Mouse (Mus musculus): ENCODE data around the gene Mtmr2. TPM values are rescaled to one million over a fixed set of nuclear protein-coding genes. Genes with fewer than 3 reads are reported as not detected.

Mtmr2 gene
- polyA plus RNA-seq, 1 experiment from 2014 or later = 61.4 TPM

DNA sequence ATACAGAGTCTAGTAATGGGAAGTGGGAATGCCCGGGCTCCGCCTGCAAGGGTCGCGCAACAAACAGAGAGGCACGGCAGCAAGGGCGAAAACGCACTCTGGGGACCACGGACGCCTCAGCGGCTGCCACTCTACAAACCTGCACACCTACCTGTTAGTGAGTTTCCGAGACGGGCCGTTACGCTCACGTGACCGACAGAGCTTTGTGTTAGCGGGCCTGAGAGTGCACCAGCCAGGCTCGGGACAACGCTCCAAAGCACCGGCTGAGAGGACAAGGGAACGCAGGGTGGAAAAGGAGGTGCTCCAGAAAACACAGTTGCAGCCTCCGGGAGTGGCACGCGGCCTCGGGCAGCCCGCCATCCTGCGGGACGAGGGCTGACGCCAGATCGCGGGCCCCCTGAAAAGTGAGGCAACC lies 78.2 kb downstream of the Mtmr2 start:
- H3K27ac ChIP-seq (ENCODE audit: low read length) = peak overlapping the region; percentile 99
- peak overlapping the region; percentile 76 for H3K4me2 ChIP-seq (ENCODE audit: low read depth, low read length)
- no peaks in the 10 kb centered on the region for H3K36me3 ChIP-seq (ENCODE audit: control insufficient read depth, insufficient read depth, low read length)
- under 1% methylated on average over 31 of the region's 31 CpGs for WGBS
- H3K9me3 ChIP-seq (ENCODE audit: control insufficient read depth, low read length) = no peaks in the 10 kb centered on the region
- H3K4me1 ChIP-seq (ENCODE audit: control insufficient read depth, insufficient read depth, low read length) = peaks cover 13% of the 10 kb centered on the region
- H3K9ac ChIP-seq (ENCODE audit: low read depth, low read length) = peak overlapping the region; percentile 92
- H3K27me3 ChIP-seq (replicated peaks; ENCODE audit: control insufficient read depth, insufficient read depth, low read length) = no peaks in the 10 kb centered on the region
- peak; percentile 39 for ATAC-seq
- peak overlapping the region; percentile 90 for H3K4me3 ChIP-seq (ENCODE audit: low read length)

- under 1% methylated on average over 44 of the region's 44 CpGs for WGBS
These were observed 78.7 kb downstream of the Mtmr2 start, which contains the start of gene Cep57 for GRCm38 (mm10) chr9:13826832-13827405. Gene Cep57 (minus strand): TSS chr9:13827107.

GRCm38 (mm10) chr9:13827406-13828086 lies 79.3 kb downstream of the Mtmr2 start, which contains the start of gene Fam76b:
Gene Fam76b (plus strand): TSS chr9:13827716.
- ATAC-seq = peak; percentile 94
- no peaks in the 10 kb centered on the region for H3K9me3 ChIP-seq (ENCODE audit: control insufficient read depth, low read length)
- WGBS = under 1% methylated on average over 57 of the region's 67 CpGs
- H3K4me2 ChIP-seq (ENCODE audit: low read depth, low read length) = peak within 1 kb of the TSS; percentile 76
- peak within 1 kb of the TSS; percentile 90 for H3K4me3 ChIP-seq (ENCODE audit: low read length)
- peak within 1 kb of the TSS; percentile 99 for H3K27ac ChIP-seq (ENCODE audit: low read length)
- H3K36me3 ChIP-seq (ENCODE audit: control insufficient read depth, insufficient read depth, low read length) = no peaks in the 10 kb centered on the region
- H3K27me3 ChIP-seq (replicated peaks; ENCODE audit: control insufficient read depth, insufficient read depth, low read length) = no peaks in the 10 kb centered on the region
- peaks cover 13% of the 10 kb centered on the region for H3K4me1 ChIP-seq (ENCODE audit: control insufficient read depth, insufficient read depth, low read length)
- H3K9ac ChIP-seq (ENCODE audit: low read depth, low read length) = peak within 1 kb of the TSS; percentile 92

More at GRCm38 (mm10) chr9:13826832-13827405, 78.7 kb downstream of the Mtmr2 start, which contains the start of gene Cep57:
- Histone ChIP-seq H3K9ac (ENCODE audit: low read depth, low read length) (peak within 1 kb of the TSS; percentile 92), H3K36me3 (ENCODE audit: control insufficient read depth, insufficient read depth, low read length) (no peaks in the 10 kb centered on the region), H3K4me2 (ENCODE audit: low read depth, low read length) (peak within 1 kb of the TSS; percentile 76), H3K27me3 (replicated peaks; ENCODE audit: control insufficient read depth, insufficient read depth, low read length) (no peaks in the 10 kb centered on the region), H3K4me1 (ENCODE audit: control insufficient read depth, insufficient read depth, low read length) (peaks cover 13% of the 10 kb centered on the region), H3K4me3 (ENCODE audit: low read length) (peak within 1 kb of the TSS; percentile 90), H3K9me3 (ENCODE audit: control insufficient read depth, low read length) (no peaks in the 10 kb centered on the region), H3K27ac (ENCODE audit: low read length) (peak within 1 kb of the TSS; percentile 99)
- peak; percentile 94 for ATAC-seq

DNA sequence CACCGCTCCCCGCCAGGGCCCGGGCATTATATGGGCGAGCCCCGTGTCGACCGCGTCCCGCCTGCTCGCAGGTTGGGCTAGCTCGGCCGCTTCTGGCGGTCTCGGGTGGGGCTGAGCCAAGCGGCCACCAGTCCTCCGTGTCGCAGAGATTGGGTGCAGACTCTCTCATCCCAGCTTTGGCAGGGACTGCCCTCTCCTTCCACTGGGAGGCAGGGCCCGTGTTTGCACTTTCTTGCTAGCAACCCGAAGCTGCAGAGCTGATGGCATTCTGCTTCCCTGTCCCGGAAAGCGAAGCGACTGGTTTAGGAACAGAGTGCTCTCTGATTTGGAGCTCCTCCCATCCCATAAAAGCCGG lies 79.9 kb downstream of the Mtmr2 start:
- peak; percentile 21 for ATAC-seq

DNA sequence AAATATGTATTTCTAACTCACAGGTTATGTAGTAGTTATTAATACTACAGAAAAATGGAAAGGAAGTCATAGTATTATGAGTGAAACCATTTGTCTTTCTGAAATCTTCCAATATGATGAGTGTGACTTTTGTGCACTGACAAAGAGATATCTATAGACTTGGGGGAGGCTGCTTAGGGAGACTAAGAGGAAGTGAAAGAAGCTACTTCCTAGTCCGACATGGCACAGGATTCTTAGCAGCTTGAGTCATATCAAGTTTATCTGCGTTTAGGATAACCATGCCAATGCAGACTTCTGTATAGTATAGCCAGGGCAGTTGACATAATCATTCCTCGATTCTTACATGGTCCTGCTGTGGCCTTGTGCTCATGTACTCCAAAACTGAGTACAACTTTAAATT lies 87.0 kb downstream of the Mtmr2 start:
- no peaks in the 10 kb centered on the region for H3K4me1 ChIP-seq (ENCODE audit: control insufficient read depth, insufficient read depth, low read length)
- no peak overlapping the region for H3K4me2 ChIP-seq (ENCODE audit: low read depth, low read length)
- H3K27me3 ChIP-seq (replicated peaks; ENCODE audit: control insufficient read depth, insufficient read depth, low read length) = no peaks in the 10 kb centered on the region
- H3K27ac ChIP-seq (ENCODE audit: low read length) = no peak overlapping the region
- peaks cover 16% of the 10 kb centered on the region; the same call in 1 of the 2 replicates for H3K36me3 ChIP-seq (ENCODE audit: control insufficient read depth, insufficient read depth, low read length)
- no peaks in the 10 kb centered on the region for H3K9me3 ChIP-seq (ENCODE audit: control insufficient read depth, low read length)
- no peak for ATAC-seq
- H3K4me3 ChIP-seq (ENCODE audit: low read length) = no peak overlapping the region
- H3K9ac ChIP-seq (ENCODE audit: low read depth, low read length) = no peak overlapping the region
- WGBS = 84% methylated on average over 3 of the region's 3 CpGs

More for the DNA sequence above, 79.9 kb downstream of the Mtmr2 start:
- Histone ChIP-seq H3K4me1 (ENCODE audit: control insufficient read depth, insufficient read depth, low read length) (peaks cover 13% of the 10 kb centered on the region), H3K9ac (ENCODE audit: low read depth, low read length) (peak overlapping the region; percentile 92), H3K4me3 (ENCODE audit: low read length) (peak overlapping the region; percentile 79), H3K4me2 (ENCODE audit: low read depth, low read length) (peak overlapping the region; percentile 60), H3K36me3 (ENCODE audit: control insufficient read depth, insufficient read depth, low read length) (0 out of 2 replicates have a peak, but pooled peaks cover 4% of the 10 kb centered on the region), H3K27me3 (replicated peaks; ENCODE audit: control insufficient read depth, insufficient read depth, low read length) (no peaks in the 10 kb centered on the region), H3K9me3 (ENCODE audit: control insufficient read depth, low read length) (no peaks in the 10 kb centered on the region), H3K27ac (ENCODE audit: low read length) (peak overlapping the region; percentile 97)
- WGBS = 0% methylated on average over 23 of the region's 23 CpGs

GRCm38 (mm10) chr9:13836726-13837125 lies 88.5 kb downstream of the Mtmr2 start:
- WGBS = 74% methylated on average over 2 of the region's 2 CpGs
- H3K4me3 ChIP-seq (ENCODE audit: low read length) = no peak overlapping the region
- peaks cover 16% of the 10 kb centered on the region; the same call in 1 of the 2 replicates for H3K36me3 ChIP-seq (ENCODE audit: control insufficient read depth, insufficient read depth, low read length)
- no peaks in the 10 kb centered on the region for H3K4me1 ChIP-seq (ENCODE audit: control insufficient read depth, insufficient read depth, low read length)
- H3K4me2 ChIP-seq (ENCODE audit: low read depth, low read length) = no peak overlapping the region
- no peaks in the 10 kb centered on the region for H3K27me3 ChIP-seq (replicated peaks; ENCODE audit: control insufficient read depth, insufficient read depth, low read length)
- no peak overlapping the region for H3K27ac ChIP-seq (ENCODE audit: low read length)
- ATAC-seq = no peak
- no peak overlapping the region for H3K9ac ChIP-seq (ENCODE audit: low read depth, low read length)
- H3K9me3 ChIP-seq (ENCODE audit: control insufficient read depth, low read length) = no peaks in the 10 kb centered on the region

DNA sequence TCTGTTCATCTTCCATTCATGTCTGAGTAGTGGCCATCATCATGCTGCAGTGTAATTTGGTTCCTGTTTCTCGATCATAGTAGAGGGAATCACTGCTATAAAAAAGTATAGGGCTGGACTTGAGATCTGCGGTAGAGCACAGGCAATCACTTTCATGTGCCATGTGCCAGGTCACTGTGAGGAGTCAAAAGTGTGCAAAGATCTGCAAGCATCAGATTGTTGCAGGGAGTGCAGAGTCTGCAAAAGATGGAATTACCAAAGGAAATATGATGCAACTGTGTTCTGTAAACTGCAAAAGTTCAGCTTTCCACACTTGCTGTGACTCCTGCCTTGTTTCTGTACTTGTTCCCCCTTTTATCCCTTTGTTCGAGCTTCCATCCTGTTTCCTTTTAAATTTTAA lies 99.4 kb downstream of the Mtmr2 start:
- no peak overlapping the region for H3K27ac ChIP-seq (ENCODE audit: low read length)
- ATAC-seq = no peak
- WGBS = 83% methylated on average over 3 of the region's 3 CpGs

DNA sequence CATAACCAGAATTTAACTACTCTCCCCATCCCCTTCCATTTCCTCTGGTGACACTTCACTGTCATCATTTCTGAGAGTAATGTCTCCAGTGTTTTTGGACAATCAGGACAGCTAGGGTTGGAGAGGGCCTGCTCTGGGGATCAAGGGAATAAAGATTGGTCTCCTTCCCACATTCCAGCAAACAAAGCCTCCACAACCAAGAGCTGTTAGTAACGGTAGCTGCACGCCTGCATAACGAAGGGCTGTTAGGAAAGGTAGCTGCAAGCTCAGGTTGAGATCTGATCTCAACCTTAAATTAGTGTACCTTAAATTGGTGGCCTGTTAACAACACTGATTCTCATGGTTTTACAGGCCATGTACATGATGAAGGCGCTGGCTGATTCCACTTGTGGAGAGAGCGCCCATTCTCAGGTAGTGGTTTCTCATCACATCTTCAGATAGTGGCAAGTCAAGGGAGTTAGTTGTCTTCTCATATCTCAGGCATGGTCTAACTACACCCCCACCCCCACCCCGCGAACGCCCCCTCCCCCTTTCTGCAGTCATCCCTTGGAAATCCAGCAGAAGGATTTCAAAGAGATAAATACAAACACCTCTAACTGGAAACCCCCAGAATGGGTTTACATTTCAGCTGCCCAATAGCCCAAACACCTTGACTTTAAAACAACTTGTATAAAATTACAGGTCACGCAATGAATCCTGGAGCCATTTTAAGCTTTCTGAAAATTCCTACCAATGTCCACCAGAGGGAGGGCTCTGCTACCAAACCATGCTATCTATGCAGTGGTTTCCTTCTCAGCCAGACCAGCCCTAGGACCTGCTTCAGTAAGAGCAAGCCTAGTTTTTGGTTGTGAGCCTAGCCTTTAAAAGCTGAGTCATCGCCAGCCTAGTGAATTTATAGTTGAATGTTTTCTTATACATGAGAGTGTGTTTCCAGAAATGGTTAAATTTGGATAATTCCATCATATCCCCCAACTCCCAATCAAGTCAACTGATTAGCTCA lies 100.6 kb downstream of the Mtmr2 start:
- H3K4me3 ChIP-seq (ENCODE audit: low read length) = no peak overlapping the region
- no peak overlapping the region for H3K27ac ChIP-seq (ENCODE audit: low read length)
- no peak overlapping the region for H3K4me2 ChIP-seq (ENCODE audit: low read depth, low read length)
- 76% methylated on average over 10 of the region's 10 CpGs for WGBS
- ATAC-seq = peak; percentile 60; the same call in 1 of the 2 replicates
- no peak overlapping the region for H3K9ac ChIP-seq (ENCODE audit: low read depth, low read length)
- H3K4me1 ChIP-seq (ENCODE audit: control insufficient read depth, insufficient read depth, low read length) = no peaks in the 10 kb centered on the region
- no peaks in the 10 kb centered on the region for H3K27me3 ChIP-seq (replicated peaks; ENCODE audit: control insufficient read depth, insufficient read depth, low read length)
- H3K36me3 ChIP-seq (ENCODE audit: control insufficient read depth, insufficient read depth, low read length) = no peaks in the 10 kb centered on the region
- no peaks in the 10 kb centered on the region for H3K9me3 ChIP-seq (ENCODE audit: control insufficient read depth, low read length)

More for the DNA sequence above, 99.4 kb downstream of the Mtmr2 start:
- no peaks in the 10 kb centered on the region for H3K27me3 ChIP-seq (replicated peaks; ENCODE audit: control insufficient read depth, insufficient read depth, low read length)
- no peaks in the 10 kb centered on the region for H3K4me1 ChIP-seq (ENCODE audit: control insufficient read depth, insufficient read depth, low read length)
- no peaks in the 10 kb centered on the region for H3K9me3 ChIP-seq (ENCODE audit: control insufficient read depth, low read length)
- no peak overlapping the region for H3K4me2 ChIP-seq (ENCODE audit: low read depth, low read length)
- H3K36me3 ChIP-seq (ENCODE audit: control insufficient read depth, insufficient read depth, low read length) = no peaks in the 10 kb centered on the region
- no peak overlapping the region for H3K4me3 ChIP-seq (ENCODE audit: low read length)
- H3K9ac ChIP-seq (ENCODE audit: low read depth, low read length) = no peak overlapping the region

DNA sequence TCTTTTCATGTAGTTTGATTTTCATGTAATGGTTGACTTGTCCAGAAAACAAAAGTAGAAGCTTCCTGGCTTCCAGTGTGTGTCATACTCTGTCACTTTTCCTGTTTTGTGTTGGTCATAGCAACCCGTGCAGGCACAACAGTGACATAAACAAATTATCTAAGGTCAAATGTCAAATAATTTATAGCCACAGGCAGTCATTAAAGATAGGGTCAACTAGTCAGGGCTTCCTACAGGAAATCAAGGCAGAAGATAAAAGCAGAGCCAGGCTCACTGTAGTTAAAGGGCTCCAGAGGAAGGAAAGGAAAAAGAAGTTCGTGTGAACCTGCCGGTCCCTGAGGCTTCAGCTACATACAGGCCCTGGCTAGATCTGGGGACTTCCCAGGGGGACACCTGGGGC lies 105.7 kb downstream of the Mtmr2 start:
- WGBS = 42% methylated on average over 3 of the region's 3 CpGs
- Histone ChIP-seq H3K27me3 (replicated peaks; ENCODE audit: control insufficient read depth, insufficient read depth, low read length) (no peaks in the 10 kb centered on the region), H3K4me2 (ENCODE audit: low read depth, low read length) (no peak overlapping the region), H3K4me3 (ENCODE audit: low read length) (no peak overlapping the region), H3K4me1 (ENCODE audit: control insufficient read depth, insufficient read depth, low read length) (no peaks in the 10 kb centered on the region), H3K36me3 (ENCODE audit: control insufficient read depth, insufficient read depth, low read length) (no peaks in the 10 kb centered on the region), H3K27ac (ENCODE audit: low read length) (no peak overlapping the region), H3K9ac (ENCODE audit: low read depth, low read length) (no peak overlapping the region), H3K9me3 (ENCODE audit: control insufficient read depth, low read length) (no peaks in the 10 kb centered on the region)
- ATAC-seq = no peak

Data from intestine, embryonic 16.5 days (tissue).